Mouse (Mus musculus): ENCODE results near the gene Pfkm.

DNA sequence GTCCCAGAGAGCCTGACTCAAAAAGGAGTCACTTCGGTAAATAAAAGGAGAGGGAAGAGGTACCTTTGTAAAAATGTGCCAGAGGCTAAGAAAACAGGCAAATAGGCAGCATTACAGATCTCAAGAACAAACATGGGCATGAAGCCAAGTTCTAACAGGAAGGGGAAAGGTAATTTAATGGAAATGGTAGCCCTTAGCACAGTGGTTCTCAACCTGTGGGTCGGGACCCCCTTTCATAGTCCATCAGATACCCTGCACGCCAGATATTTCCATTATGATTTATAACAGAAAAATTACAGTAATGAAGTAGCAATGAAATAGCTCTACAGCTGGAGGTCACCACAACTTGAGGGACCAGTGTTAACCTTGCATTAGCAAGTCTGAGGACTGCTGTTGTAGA lies 84.9 kb downstream of the Pfkm start:
- TF ChIP-seq GATA1 (IDR thresholded peaks at IDR 0.05; ENCODE audit: low read length) (no peak), TAL1 (IDR thresholded peaks at IDR 0.05; ENCODE audit: low read length) (no peak)
